Mouse (Mus musculus): ENCODE measurements around the gene Pitx3.
"Not testable (repeated sequence)": the region's sequence is repeated elsewhere in the genome, so short reads cannot be mapped to it uniquely, and the experiment has no call there.

Gene Pitx3

DNA sequence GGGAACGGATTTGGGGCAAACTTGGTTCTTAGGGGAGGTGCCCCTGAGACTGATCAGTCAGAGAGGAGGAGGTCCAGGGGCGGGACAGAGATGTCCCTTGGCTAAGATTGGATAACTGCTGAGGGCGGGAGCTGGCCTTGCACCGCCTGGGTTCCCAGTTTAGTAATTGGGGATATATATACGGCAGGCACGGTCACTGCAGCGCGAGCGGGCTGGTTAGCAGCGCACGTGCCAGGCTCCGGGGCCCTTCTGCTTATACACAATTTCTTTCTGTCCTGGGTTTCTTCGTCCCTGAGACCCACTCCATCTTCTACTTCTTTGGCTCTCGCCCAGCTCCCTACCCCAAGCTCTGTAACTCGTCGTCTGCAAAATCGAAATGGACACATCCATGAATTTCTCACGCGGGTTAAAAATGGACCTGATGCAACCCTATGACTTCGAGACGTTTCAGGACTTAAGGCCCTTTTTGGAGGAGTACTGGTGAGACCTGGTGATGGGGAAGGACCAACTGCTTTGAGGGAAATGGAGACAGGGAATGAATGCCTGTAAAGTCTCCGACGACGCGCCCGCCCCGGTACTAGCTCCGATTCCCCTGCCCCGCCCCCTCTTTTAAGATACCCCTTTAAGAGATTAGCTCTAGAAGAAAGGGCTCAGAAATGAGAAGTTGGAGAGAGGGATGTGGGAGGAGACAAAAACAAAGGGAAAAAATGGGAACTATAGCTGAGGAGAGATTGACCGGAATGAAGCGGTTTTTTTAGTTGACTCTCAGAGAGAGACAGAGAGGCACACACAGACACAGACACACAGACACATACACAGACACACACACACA is 16.2 kb downstream of the Pitx3 start, which contains the start of gene Elovl3:
TSS of gene Elovl3 (plus strand) at position 204 of the 832 bp plus-strand sequence.
- no peak for DNase-seq

DNA sequence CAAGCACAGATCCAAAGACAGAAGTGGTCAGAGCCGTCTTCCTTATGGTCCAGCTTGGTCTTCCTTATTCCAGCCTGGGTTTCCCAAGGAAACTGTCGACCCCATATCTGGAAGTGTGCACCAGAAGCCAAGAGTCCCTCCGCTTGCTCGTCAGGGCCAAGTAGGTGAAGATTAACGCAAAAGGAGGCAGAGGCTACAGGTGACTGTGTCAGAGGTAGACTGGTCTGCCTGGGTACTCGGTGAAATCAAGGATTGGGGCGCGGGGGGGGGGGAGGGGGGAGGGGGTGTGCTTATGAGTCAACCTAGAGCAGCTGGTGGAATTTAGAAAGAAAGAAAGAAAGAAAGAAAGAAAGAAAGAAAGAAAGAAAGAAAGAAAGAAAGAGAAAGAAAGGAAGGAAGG is 16.8 kb downstream of the Pitx3 start:
- no peak for DNase-seq

DNA sequence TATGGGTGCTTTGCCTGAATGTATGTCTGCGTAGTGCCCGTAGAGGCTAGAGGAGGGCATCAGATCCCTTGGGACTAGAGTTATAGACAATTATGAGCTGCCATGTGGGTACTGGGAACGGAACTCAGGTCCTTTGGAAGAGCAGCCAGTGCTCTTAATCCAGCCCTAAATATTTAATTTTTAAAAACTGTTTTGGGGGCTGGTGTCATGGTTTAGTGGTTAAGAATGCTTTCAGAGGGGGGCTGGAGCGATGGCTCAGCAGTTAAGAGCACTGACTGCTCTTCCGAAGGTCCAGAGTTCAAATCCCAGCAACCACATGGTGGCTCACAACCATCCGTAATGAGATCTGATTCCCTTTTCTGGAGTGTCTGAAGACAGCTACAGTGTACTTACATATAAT is 18.4 kb downstream of the Pitx3 start:
- not testable (repeated sequence) for DNase-seq

DNA sequence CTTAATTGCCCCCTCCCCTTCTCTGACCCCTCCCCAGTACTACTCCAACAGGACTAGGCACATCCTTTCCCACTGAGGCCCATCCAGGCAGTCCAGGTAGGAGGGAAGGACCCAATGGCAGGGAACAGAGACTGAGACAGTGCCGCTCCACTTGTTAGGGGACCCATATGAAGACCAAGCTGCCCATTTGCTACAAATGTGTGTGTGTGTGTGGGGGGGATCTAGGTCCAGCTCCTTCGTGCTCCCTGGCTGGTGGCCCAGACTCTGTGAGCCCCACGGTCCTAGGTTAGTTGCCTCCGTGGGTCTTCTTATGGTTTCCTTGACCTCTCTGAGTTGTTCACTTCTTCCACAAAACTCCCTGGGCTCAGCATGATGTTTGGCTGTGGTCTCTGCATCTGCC is 21.8 kb downstream of the Pitx3 start:
- DNase-seq = no peak

DNA sequence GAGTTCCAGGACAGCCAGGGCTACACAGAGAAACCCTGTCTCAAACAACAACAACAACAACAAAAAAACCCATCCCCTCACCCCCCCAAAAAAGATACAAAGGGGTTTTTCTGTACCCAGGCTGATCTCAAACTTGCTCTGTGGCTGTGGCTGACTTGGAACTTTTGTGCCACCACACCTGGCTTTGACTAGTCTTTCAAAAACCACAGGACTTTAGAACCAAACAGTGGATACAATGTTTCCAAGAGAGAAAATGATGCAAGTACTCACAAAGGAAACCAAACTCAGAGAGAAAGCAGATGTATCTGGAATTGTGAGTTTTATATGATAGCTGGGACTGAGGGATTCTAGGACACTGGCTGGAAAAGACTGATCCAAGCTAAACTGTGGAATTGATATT is 23.5 kb downstream of the Pitx3 start:
- no peak for DNase-seq

DNA sequence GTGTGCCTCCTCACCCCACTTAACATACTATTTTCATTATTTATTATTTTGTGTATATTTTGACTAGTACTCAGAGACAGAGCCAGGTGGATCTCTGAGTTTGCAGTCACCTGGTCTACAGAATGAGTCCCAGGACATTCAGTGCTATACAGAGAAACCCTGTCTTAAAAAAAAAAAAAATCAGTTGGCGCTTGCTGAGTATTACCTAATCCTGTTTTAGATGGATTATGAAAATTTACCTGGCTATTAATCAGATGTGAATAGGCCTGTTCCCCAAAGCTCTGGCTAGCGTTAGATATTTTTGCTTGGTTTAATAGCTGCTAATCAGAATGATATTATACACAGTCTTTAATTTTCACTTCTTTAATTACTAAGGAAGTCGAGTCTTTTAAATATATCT is 24.2 kb downstream of the Pitx3 start:
- no peak for DNase-seq

DNA sequence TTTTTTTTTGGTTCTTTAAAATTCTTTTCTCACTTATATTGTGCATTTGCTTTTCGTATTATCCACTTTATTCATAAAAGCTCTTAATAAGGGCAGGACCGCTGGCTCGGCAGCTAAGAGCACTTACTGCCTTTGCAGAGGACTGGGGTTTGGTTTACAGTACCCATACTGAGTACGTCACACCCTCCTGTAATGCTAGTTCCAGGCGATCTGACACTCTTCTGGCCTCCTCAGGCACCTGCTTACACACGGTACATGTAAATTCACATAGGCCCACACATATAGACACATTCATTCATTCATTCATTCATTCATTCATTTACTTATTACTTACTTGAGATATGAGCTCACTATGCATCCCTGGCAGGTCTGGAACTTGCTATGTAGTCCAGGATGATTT is 27.3 kb downstream of the Pitx3 start:
- DNase-seq = no peak

DNA sequence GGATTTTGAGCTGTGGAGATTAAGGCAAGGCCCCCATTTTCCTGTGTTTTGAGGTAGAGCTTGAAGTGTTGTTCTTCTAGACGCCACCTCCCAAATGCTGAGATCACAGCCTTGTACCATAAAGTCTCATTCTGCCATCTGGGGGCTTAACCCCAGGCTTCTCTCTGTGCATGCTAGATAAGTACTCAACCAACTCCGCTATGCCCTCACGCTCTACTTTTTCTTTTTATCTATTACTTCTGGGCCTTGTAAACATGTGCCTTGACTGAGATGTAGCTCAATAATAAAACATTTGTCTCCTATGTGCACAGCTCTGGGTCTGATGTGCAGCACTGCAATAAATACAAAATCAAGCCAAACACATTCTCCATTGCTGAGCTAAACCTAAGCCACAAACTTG is 28.7 kb downstream of the Pitx3 start:
- no peak for DNase-seq

DNA sequence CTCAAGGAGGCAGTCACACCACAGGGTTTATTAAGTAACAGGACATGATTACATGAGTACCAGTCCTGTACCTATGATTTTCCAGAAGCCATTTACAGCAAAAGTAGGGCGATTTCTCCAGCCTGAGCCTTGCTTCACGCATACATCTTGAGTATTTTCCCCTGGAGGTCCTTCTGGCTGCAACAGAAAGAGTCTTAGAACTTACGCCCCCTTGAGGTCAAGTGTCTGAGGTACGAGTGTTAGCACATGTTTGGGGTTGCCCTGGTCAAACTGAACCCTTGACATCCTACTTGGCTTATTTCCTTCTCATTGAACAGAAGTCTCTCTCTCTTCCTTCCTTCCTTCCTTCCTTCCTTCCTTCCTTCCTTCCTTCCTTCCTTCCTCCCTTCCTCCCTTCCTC is 33.5 kb downstream of the Pitx3 start:
- DNase-seq = no peak

DNA sequence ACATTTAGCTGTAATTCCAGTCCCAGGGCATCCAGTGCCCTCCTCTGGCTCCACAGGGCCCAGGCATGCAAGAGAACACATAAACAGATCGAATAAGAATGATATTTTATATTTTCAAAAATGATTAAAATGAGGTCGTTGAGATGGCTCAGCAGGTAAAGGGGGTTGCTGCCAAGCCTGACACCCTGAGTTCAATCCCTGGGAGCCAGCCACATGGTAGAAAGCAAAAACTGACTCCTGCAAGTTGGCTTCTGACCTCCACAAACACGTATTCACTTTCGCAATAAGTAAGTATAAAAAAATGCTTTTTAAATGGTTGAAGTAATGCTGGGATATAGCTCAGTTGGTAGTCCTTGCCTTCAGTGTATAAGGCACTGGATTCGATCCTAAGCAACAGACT is 37.3 kb downstream of the Pitx3 start:
- no peak for DNase-seq

DNA sequence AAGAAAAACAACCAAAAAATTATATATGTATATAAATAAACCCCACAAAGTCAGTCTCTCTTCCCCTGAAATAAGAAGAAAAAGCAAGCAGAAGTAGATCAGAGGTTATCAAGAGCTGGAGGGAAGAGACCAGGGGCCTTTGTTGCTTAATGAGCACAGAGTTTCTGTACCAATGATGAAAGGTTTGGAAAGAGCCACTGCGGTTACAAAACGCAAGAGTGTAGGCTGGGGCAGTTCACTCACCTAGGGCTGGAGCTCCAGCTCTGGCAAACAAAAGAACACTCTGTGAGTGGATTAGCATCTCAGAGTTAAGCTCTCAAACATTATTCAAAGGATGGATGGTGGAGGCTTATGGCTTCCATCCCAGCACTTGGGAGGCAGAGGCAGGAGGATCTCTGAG is 37.9 kb downstream of the Pitx3 start:
- no peak for DNase-seq

DNA sequence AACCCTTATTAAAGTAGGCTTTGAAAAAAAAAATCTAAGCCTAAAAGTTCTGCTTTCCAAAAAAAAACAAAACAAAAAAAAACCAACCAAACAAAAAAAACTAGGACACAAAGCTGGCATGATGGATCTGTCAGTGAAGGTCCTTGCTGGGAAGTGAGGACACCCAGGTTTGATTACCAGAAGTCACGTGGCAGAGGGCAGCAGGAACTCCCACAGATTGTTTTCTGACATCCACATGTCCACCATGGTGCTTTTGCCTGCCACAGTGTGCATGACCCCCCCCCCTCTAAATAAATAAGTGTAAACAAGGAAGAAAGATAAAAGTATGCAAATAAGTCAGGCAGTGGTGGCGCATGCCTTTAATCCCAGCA is 44.0 kb downstream of the Pitx3 start:
- DNase-seq = no peak

DNA sequence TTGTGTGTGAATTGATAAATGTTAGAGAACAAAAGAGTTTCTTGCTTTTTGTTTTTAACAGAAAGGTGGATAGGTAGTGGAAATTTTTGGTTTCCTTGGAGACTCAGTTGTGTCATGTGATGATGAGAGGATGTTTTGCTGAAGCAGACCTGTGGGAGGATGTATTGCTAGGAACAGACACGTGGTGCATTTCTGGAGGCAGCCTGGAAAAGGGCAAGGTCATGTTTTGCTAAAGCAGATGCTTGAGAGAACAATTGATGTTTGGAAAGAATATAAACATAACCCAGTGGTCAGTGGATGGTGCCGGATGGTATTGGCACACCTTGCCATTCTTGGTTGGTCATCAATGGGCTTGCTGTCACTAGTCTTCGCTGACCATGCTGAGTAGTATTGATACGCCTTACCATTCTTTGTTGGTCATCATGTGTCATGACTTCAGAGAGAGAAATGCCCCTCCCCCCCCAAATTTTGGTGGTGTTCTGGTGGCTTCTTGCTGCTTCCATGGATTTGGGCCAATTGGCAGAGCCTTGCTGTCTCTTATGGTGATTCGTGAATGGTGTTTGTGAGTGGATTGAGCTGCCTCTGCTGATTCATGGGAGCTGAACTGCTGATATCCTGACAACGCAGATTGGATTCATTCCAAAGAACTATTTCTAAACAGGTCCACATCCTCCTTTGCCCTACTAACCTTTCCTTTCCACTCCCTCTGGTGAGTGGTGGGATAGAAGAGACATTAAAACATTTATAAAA is 44.5 kb downstream of the Pitx3 start:
- peak in 1 of 2 experiments; percentile 38 for DNase-seq

DNA sequence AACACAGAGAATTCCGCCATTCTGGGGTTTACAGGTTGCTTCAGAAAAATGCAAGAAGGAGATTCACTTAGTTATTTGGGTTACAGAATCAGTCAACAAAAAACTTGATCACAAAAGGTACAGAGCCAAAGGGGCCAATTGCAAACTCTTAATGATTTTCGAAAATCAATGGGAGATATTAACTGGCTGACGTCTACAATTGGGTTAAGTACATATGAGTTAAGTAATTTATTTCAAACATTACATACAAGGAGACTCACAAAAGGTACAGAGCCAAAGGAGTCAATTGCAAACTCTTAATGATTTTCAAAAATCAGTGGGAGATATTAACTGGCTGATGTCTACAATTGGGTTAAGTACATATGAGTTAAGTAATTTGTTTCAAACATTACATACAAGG is 48.6 kb downstream of the Pitx3 start:
- no peak for DNase-seq

DNA sequence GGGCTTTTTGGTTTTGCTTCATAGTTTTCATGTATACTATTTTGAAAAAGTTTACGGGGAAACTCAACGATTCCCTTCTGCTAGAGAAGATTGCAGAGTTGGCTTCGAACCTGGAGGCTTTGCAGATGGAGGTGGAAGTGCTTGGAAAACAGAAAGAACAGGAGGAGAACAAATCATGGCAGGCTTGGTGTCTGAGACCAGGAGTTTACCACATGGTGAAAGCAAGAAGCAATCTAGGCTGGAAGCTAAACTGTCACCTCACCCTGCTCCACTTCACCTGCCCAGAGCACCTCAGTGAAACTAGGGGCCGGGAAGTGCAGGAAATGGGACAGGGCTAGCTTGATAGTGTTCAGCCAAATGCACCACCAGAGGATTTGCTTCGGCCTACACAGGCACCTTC is 51.7 kb downstream of the Pitx3 start:
- no peak for DNase-seq

DNA sequence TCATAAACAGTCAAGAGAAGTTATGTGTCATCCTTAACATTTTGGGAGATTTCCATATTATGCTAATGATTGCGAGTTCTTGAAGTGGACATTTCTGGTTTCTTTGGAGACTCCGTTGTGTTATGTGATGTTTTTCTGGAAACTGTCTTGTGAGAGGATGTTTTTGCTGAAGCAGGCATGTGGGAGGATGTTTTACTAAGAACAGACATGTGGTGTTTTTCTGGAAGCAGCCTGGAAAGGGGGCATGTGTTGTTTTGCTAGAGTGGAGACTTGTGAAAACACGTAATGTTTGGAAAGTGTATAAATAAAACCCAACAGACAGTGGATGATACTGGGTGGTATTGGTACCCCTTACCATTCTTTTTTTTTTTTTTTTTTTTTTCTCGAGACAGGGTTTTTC is 52.8 kb downstream of the Pitx3 start:
- no peak for DNase-seq

DNA sequence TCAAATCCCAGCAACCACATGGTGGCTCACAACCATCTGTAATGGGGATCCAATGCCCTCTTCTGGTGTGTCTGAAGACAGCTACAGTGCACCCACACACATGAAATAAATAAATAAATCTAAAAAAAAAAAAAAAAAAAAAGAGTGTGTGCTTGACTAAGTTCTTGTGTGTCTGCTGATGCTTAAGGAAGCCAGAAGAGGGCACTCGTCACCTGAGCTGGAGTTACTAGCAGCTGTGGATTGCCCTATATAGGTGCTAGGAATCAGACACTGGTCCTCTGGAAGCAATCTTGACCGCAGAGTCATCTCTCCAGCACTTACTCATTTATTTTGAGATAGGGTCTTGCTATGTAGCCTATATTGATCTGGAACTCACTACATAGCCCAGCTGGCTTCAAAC is 54.0 kb downstream of the Pitx3 start:
- no peak for DNase-seq

DNA sequence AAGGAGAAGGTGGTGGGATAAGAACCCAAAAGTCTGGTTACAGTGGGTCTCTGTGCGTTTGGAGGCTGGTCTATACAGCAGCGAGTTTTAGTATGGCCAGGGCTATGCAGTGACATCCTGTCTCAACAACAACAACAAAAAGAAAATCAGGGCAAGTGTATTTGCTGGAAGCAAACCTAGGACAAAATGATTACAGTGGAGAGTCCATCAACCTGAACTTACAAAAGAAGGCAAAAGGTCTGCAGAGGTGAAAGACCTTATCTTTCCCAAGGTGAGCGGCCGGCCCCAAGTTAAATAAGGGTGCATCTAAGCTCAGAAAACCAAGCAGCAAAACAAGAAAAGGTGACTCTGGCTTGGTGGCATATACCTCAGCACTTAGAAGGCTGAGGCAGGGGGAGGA is 56.5 kb downstream of the Pitx3 start:
- no peak for DNase-seq

DNA sequence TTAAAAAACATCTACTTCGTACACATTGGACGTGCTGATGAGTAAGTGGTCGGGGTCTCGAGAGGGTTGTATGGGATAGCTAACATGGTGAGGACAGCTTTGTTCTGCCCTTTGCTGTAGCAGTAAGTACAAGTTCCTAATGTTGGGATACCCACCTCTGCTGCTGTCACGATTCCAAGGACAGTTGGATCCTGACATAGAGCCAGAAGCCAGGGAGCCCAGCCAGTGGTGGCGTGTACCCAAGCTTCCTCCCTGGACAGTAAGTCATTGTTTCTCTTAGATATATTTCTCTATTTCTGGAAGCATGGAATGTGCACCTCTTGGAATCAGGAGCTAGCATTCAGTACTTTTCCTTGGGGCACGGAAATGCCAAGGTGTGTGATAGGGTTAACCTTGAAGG is 60.3 kb downstream of the Pitx3 start:
- peak; percentile 40 to 46 for DNase-seq

DNA sequence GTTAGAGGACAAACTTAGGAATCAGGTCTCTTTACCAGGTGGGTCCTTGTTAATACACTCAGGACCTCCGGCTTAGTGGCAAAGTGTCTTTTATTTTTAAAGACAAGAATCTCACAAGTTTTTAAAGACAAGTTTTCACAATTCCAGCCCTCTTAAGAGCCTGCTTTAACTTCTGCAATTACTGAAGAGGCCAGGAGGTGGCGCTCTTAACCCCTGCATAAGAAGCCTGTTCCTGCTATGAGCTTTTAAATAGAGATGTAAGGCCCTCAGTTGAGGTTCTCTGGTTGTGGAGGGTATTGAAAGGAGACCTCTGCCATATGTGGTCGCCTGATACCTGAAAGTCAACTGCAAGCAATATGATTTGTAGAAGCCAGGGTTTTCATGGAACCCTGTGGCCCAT is 61.8 kb downstream of the Pitx3 start:
- peak; percentile 62 to 70 for DNase-seq

Data from cerebellum, postnatal 14 days (tissue).